Mouse (Mus musculus) megakaryocyte-erythroid progenitor cell, adult 5-6 weeks (primary cell): Measurements from ENCODE around the gene 1110008P14Rik. TPM values are rescaled to one million over a fixed set of nuclear protein-coding genes. Genes with fewer than 3 reads are reported as not detected.

ENCODE experiments used
- ATAC-seq: replicated peaks from 2 replicates; pipeline ENCODE4 v1.8.0; 2016; ENCODE audit warnings: mild to moderate bottlenecking, inconsistent platforms; ENCODE audit not compliant: severe bottlenecking, poor library complexity, low FRiP score, low TSS enrichment
- total RNA-seq, 2 experiments: library from RNA; stranded (forward) in 1 of 2; stranded (reverse) in 1 of 2; fragments of 200-1000, 215-1000 nt in 1 of 2; fragments of >200 nt in 1 of 2; fragmentation: Nextera tagmentation in 1 of 2; gene quantifications; 2 replicates each; pipeline ENCODE4 v1.2.3; 2014 to 2017

The 1110008P14Rik gene
- 24.6 and 41.0 TPM in 2 replicates for total RNA-seq (2014; fragmentation: Nextera tagmentation)
- total RNA-seq (2017), result 15.8 and 18.7 TPM in 2 replicates

DNA sequence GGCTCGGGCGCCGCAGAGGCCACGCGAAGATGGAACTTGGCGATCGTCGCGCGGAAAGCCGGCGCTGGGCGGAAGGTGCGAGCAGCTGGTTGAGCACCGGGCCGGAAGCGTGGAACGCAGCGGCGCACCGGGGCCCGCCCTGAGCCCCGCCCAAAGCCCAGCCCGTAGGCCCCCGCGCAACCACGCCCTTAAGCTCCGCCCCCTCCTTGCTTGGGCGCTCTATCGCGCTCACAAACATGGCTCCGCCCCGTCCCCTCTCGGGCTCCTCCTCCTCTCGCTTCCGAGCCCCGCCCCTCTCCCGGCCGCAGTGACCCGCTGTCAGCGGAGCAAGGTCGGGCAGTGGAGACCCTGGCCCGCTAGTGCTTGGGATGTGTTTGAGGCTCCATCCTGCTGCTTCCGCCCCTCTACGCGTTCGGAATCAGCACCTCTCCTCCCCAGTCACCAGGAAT, at the start of gene 1110008P14Rik:
Gene 1110008P14Rik, minus strand, starts transcription at position 164 of the 449 bp plus-strand sequence.
- ATAC-seq, result peak; percentile 89

DNA sequence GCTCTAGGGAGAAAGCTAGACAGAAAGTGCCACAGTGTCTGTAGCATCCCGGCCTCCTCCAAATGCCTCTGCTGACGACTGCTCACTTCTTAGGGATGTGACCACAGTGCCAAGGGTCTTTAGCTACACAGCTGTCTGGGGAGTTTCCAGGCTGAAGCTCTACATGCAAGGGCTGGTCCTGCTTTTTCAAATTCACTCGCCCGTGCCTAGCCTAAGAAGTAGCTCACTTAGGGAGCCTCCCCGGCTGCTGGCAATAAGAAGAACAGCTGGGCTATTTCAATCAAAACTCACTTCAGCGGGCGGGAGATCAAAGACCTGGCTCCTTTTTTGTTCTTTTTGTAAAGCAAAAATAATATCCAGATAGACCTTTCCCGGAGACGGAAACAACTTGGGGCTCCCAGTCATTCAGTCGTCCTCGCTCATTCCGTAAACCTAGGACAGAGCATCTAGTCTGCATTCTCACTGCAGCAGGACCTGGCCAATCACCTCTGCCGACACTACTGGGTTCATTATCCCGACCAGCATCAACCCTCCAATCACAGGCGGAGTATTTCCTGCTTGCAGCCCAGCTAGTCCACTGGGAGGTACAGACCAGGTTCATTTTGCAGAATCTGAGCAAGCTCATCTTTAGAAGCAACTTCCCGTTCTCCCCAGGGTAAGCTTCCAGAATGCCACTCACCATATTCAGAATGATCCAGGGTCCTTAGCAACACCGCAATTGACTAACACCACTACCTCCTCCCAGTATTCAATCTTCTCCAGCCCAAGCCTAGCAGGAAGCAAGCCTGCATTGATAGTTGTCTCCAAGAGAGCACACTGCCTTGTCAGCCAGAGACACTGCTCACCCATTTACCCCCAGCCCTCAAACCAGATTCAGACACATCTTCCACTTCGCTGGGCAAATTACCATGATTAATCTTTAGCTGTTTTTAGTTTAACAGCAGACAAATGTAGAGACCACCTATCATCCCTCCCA, 49.3 kb upstream of the 1110008P14Rik start:
- no peak for ATAC-seq

DNA sequence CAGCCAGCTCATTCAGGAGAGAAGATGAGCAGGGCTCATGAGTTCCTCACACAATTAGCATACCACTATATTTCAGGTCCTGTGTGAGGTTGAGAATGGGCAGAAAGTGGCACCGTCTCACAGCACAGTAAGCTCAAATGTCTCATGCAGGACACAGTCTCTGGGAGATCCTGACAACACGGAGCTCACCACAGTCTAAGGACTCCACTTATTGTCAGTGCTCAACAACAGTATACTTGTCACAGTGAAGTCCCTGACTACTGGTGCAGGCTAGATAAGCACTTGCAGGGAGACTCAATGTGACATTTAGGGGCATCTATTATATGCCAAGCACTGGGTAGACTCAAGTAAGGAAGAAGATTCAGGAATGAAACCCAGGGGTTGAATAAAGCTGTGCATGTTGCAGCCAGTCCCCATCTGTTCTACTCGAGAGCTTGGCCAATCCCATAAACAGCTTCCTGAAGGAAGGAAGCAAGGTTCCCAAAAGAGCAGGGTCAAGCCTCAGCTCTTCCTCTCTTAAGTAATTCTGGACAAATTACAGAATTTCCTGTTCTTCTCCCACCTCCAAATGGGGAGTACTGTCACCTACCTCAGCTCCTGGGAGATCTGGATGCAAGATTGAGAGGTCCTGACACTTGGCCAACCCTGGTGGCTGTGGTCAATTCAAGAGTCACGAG, 47.6 kb upstream of the 1110008P14Rik start:
- peak; percentile 73 for ATAC-seq

DNA sequence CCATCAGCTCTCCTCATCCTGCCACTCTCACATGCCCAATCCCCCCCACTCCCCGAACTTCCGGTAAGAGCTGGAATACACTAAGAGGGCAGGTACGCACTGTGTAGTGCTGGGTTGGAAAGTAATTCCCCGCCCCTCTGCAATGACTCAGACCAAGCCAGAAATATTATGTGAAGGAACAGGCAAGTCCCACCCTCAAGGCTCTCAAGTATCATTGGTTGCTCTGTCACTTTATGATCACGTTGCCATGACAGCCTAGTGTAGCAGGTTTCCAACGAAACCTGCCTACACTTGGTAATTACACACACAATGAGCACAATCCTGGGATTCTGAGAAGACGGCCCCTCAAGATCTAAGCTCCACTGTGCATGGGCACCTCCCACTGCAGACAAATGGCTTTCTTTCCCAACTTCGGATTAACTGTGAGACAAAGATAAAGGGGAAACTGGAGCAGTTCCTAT, 46.6 kb upstream of the 1110008P14Rik start:
- peak; percentile 58 for ATAC-seq

- ATAC-seq, result no peak
Measured at GRCm38 (mm10) chr2:32427720-32428119, 46.0 kb upstream of the 1110008P14Rik start.

DNA sequence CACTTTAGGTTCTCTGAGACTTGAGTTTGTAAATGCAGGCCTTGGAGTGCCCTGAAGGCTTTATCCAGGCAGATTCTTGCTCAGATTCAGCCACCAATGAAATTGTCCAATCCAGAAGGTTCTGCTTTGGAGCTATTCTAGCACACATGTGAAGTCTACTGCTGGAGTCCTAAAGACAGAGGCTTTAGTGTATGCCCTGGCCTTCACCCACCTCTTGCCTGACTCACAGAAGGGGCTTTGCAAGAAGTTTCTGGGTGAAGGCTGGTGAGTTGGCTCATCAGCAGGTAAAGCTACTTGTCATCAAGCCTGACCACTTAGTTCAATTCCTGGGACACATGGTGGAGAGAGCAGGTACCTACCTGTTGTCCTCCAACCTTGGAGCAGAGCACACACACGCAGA, 44.4 kb upstream of the 1110008P14Rik start:
- ATAC-seq, result no peak

GRCm38 (mm10) chr2:32425568-32425967, 43.8 kb upstream of the 1110008P14Rik start:
- no peak for ATAC-seq

DNA sequence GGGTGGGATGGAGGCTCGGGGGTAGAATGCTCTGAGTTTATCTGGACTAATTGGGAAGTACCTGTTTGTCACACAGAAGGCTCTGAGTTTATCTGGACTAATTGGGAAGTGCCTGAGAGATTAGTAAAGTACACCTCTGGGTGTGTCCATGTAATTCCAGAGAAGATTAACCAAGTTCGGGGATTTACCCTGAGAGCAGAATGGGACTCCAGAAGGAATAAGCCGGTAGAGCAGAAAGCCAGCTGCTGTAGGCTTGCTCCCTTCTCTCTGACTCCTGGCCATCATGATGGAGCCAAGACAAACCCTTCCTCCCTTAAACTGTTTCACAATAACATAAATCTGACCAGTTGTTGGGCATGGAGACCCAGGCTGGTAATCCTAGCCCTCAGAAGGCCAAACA, 43.1 kb upstream of the 1110008P14Rik start:
- ATAC-seq, result no peak

DNA sequence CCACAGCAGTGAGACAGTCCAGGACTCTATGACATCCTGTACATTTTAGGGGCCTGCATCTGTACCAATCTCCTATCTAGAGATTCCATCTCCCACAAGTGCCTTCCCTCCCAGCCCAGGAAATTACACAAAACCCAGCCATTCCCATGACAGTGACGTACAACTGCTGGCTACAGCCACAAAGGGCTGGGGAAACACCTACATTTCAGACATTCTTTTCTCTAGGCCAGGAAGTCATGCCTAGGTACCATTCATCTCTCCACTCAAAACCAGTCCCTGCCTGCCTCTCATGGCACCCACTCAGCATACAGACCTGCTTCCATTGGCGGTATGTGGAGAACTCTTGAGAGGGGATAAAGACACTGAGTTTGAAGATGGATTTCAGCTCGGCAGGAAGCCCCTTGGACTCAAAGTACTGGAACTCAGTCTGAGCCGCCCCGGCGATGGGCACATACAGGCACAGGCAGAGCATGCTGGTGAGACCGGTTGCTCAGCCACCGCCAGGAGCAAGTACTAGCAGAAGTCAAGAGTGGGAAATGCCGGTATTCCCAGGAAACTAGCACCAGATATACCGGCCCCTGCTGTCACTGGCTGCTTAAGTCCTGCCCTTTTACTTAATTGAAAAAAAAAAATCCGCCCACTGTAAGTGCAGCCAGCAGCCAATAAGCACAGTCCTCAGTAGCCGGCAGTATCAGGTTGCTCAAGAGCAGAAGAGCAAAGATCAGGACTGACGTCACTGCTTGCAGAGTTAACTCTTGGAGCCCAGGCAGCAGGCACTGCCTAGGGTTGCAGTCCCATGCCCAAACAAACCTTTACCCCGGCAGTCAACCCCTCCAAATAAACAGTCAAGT, 42.0 kb upstream of the 1110008P14Rik start:
- peak; percentile 88 for ATAC-seq

GRCm38 (mm10) chr2:32421851-32422251, 40.1 kb upstream of the 1110008P14Rik start:
- ATAC-seq, result no peak

DNA sequence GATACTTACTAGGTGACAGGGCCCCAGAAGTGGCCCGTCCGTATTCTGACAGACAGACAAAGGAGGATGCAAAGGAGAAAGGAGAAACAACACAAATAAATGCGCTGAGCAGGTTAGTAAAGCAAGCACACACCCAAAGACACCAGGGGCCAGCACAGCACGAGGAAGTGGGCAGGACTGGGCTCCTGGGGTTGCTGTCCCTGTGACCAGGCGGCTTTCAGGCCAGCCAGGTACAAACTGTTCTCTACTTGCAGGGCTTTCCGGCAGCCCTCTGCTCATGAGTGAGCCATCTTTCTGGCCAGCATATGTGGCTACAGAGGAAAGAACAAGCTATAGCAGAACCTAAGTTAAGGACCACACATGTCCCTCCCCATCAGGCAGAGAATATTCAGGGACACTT, 38.9 kb upstream of the 1110008P14Rik start:
- no peak for ATAC-seq

DNA sequence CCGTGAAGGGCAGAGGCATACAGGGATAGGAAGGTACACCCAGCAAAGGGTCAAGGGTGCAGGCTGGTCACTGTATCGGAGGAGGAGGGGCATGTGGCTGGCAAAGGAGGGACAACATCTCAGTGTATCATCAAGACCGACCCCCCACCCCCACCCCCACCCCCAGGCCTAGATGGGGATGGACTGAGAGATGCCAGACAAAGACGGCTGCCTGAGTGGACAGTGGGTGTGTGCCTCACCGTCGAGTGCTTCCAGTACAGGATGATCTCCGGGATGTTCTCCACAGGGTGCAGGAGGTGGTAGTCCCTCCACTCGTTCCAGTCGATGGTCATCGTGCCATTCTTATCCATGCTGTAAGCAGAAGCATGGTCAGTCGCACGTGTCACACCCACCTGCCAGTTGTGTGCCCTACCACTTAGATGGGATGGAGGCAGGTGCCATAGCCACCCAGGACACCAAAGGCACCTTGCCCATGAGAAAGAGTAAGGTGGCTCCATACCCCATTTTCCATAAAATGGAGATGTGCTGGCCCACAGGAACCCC, 38.4 kb upstream of the 1110008P14Rik start:
- no peak for ATAC-seq

- no peak for ATAC-seq
Measured at GRCm38 (mm10) chr2:32419359-32419758, 37.6 kb upstream of the 1110008P14Rik start.

DNA sequence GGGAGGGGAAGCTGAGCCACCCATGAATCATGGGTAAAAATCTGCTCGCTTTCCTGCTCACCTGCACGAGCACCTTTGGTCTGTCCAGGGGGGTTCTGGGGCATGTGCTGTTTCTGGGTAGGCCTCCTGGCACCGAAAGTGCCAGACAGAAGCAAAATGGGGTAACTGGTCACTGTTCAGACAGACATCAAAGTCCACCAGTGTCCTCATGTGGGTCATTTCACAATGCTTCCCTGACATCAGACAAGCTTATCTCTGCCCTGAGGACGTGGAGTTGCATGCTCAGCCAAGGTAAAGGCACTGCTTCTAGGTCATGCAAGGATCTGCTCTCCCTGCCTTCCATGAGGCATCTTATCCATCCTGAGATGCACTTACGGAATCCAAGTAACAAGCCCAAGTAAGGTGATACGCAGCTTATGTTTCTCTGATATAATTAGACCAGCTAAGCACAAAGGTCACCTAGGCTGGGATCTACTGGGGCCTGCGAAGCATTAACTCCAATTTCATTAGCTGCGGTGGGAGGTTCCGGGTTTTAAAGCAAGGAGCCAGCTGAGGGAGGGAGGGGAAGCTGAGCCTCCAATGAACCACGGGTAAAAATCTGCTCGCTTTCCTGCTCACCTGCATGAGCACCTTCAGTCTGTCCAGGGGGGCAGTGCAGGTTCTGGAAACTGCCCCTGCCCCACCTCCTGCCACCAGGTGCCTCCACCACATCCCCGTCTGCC, 36.9 kb upstream of the 1110008P14Rik start:
- ATAC-seq, result no peak

- no peak for ATAC-seq
Measured at GRCm38 (mm10) chr2:32417486-32417885, 35.7 kb upstream of the 1110008P14Rik start.

- no peak for ATAC-seq
Measured at GRCm38 (mm10) chr2:32416556-32416955, 34.8 kb upstream of the 1110008P14Rik start.

- ATAC-seq, result no peak
Measured at GRCm38 (mm10) chr2:32415801-32416200, 34.1 kb upstream of the 1110008P14Rik start.

DNA sequence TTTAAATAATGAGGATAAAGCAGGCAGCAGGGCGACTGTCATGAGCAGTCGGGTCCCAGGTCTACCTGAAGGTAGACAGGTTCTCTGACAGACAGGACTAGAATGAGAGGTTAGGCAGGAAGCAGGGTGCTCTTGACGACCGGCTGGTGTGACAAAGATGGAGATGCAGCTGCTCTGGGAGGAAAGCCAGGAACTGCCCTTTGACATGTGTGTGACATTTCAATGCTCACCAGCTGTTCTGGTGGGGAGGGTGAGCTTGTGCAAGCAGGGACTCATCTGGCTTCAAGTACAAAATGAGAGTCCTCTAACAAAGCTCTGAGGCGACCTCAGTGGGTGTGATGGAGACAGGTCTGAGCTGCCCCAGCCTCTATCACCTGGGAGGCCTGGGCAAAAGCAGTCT, 32.2 kb upstream of the 1110008P14Rik start:
- no peak for ATAC-seq
